Mouse (Mus musculus): ENCODE data around the gene Gas2.
A peak's percentile ranks its signal among the peaks of the same experiment; 100 is the strongest.

Gas2 gene

GRCm38 (mm10) chr7:51964681-51965080, 102.9 kb downstream of the Gas2 start:
- DNase-seq (ENCODE audit: low read depth, low spot score): no peak

GRCm38 (mm10) chr7:51967581-51967980, 105.8 kb downstream of the Gas2 start:
- no peak for DNase-seq (ENCODE audit: low read depth, low spot score)

DNA sequence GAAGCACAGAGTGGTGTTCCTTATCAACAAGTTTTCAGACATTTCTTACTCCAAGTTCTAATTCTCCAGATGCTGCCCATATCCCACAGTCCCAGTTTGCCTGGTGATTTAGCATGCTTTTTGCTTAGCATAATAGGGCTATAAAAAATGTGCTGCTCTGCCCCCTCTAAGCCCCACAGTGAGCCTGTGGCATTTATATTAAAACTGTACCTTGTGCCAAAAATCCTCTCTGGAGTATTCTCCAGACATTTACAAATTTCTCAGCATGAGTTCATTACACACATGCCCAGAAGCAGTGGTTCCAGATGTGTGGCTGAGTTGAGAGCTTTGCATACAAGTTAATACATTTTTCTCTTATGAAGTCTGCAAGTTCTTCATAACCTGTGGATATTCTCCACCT, 107.6 kb downstream of the Gas2 start:
- DNase-seq (ENCODE audit: low read depth, low spot score): no peak

DNA sequence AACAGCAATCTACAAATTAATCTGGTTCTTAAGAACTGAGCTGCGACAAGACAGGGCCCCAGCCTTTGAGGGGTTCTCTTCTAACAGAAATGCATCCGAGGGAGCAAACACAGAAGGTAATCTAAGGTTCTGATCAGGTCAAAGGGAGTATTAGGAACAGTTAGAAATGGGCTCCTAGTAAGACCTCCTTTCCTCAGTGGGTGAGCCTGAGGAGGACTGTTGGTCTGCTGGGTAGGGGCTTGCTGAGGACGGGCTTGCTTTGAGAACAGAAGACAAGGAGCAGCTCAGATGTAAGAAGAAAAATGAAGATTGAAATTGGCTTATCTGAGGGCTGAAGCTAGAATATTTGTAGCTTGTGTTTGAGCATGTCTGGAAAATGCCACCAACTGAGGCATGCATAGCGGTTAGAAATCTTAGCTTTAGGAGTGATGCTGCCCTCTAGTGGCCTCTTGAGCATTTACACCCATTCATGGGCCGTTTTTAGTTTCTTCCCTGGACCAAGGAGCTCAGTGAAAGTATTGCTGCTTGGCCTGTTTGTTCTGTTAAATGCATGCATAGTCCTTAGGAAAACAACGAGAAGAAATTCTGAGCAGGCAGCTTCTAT, 110.5 kb downstream of the Gas2 start:
- DNase-seq (ENCODE audit: low read depth, low spot score): peak; percentile 32

GRCm38 (mm10) chr7:51973091-51973490, 111.3 kb downstream of the Gas2 start:
- DNase-seq (ENCODE audit: low read depth, low spot score): no peak

DNA sequence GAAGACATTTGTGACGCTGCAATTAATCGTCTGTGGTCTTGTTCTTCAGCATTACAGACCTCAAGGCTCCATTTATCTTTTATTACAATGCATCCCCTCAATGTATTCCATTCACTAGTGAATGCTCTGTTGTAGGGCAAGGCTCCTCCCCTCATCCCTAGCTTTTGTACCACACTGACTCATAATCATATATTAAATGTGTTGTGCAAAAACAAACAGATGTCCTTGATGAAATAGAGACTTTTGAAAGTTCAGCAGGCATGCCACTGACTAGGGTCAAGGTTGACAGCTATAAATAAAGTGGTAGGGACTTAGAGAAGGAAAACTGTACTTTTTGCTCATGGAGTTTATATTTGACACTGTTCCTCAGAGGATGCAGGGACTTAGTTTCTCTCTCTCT, 111.7 kb downstream of the Gas2 start:
- no peak for DNase-seq (ENCODE audit: low read depth, low spot score)

- no peak for DNase-seq (ENCODE audit: low read depth, low spot score)
These were observed 113.4 kb downstream of the Gas2 start for GRCm38 (mm10) chr7:51975181-51975580.

DNA sequence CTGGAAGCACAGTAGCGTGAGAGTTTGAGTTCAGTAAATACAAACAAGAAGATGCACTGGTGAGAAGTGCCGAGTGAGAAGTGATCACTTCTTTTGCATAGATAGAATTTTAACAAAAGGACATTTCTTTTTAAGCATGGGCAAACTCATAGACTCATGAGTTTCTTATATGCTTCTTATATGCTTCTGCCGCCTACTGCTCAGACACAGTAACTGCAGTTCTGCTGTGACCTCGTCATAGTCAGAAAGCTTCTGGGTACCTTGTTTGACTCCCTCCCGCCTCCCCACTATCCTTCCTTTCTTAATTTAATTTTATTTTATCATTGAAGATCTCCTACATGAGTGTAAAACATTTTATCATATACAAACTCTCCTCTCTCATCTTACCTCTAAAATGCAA, 117.5 kb downstream of the Gas2 start:
- no peak for DNase-seq (ENCODE audit: low read depth, low spot score)

- DNase-seq (ENCODE audit: low read depth, low spot score): no peak
These were observed 120.5 kb downstream of the Gas2 start for GRCm38 (mm10) chr7:51982303-51982702.

DNA sequence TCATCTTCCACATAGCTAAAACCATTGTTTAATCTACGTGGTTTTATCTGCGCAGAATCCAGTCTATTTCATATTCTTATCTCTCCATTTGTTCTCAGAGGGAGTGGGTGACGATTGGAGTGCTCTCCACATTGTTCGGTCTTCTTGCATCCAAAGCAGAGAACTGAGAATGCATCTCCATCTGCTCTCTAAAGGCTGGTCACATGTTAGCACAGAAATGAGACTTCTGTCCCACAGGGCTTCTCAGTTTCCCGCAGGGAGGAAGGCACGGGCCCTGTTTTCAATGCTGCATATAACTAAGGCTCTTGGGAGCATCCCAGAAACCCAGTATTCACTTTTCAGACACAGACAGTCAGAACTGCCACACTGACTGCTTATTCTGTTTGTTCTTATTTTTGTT, 123.9 kb downstream of the Gas2 start:
- no peak for DNase-seq (ENCODE audit: low read depth, low spot score)

DNA sequence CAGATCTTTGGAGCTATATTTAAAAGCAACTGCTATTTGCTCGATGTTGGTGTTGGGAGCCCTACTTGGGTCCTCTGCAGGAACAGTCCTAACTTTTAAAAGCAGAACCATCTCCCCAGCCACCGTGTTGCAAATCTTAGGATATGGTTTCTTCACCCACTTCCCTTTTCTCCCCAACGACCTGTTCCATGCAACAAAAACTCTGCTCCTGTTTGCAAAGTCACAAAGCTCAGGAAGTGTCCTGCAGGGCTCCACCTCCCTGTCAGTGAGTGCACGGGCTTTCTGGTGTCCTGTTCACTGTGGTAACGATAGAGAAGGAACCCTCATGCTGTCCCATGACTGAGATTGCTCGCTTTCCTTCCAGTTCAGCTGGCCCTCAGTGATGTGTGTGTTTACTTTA, 125.1 kb downstream of the Gas2 start:
- no peak for DNase-seq (ENCODE audit: low read depth, low spot score)

GRCm38 (mm10) chr7:51991020-51991419, 129.2 kb downstream of the Gas2 start:
- DNase-seq (ENCODE audit: low read depth, low spot score): peak; percentile 34

GRCm38 (mm10) chr7:52005511-52006295, 143.9 kb downstream of the Gas2 start, which contains the start of gene Svip:
Svip (minus strand) TSS chr7:52006018.
- peak; percentile 95 for DNase-seq (ENCODE audit: low read depth, low spot score)

DNA sequence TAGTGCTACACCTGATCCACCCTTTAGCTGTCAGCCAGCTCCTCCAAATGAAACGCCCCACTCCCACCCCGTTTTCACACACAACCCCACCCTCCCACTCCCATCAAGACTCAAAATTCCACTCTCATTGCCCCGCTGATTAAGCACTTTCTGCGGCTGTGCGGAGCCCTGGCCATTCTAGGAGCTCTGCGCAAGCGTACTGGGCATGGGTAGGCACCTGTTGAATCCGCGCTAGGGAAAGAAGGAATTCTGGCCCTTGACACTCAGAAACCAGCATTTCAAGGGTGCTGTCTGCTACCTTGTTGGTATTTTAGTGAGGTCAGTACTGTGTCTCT, 144.4 kb downstream of the Gas2 start:
- no peak for DNase-seq (ENCODE audit: low read depth, low spot score)

DNA sequence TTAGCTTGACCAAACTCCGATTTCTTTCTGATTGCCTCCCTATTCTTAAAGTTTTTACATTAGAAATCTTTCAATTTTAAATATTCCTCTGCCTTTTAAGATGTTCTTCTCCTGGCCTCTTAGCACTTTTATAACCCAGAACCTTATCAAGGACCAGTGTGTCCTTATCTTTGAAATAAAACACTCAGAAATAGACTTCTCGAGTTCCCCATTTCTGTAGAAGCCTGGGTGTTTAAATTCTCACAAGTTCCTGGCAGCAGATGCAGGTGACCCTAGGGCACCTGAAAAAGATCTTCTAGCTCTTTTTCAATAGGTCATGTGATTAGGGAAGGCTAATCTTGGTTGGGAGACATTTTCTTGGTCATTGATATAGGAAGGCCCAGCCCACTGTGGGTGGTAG, 145.3 kb downstream of the Gas2 start:
- no peak for DNase-seq (ENCODE audit: low read depth, low spot score)

DNA sequence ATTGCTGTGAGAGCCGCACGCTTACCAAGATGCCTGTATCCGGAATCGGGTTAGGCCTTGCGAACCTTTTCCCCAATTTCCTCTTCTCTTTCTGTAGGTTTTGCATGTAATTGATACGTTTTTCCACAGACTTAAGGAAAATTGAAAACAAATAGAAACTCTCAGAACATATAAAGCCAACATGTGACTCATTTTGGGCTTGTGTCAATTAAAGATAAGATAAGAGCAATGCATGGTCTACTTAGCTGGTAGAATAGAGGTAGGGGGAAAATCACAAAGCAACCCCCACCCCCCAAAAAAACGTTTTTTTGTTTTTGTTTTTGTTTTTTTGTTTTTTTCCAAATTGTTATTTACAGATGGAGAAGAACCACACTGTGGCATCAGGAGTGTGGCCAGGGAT, 151.6 kb downstream of the Gas2 start:
- no peak for DNase-seq (ENCODE audit: low read depth, low spot score)

DNA sequence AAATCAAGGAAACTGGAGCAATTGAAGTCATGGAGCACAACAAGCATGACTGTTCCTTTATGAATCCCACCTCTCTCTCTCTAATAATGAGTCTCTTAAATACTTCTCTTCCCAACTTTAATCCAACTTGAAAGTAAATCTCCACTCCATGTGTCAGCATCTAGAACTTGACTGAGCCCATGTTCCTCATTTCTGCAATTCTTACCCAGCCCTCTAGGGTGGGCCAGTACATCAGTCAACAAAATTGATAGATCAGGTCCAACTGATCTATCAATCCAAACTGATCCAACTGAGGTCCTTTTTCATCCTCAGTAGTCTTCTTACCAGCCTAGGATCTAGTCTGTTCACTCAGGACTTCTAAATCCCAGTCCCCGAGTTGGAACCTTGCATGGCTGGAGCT, 153.4 kb downstream of the Gas2 start:
- DNase-seq (ENCODE audit: low read depth, low spot score): no peak

- no peak for DNase-seq (ENCODE audit: low read depth, low spot score)
These were observed 153.8 kb downstream of the Gas2 start, which contains the start of gene 1700015G11Rik for GRCm38 (mm10) chr7:52015628-52016027. 1700015G11Rik (minus strand) TSS chr7:52015728.

DNA sequence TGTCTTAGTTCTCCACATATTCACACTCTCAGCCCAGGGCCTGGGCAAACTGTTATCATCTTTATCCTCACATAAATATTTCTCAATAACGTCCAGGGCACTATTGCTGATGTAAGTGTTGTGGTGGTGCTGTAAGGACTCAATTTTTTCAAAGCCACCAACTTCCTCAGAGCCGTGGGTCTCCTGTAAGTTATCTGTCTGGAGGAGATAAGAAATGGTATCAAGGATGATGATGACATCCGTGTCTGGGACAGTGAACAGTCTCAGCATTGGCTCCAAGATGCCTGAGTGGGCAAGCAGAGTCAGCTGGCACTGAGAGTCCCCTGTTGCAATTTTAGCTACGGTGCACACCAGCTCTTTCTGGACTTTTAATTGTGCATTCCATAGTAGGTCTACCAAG, 160.2 kb downstream of the Gas2 start:
- no peak for DNase-seq (ENCODE audit: low read depth, low spot score)

DNA sequence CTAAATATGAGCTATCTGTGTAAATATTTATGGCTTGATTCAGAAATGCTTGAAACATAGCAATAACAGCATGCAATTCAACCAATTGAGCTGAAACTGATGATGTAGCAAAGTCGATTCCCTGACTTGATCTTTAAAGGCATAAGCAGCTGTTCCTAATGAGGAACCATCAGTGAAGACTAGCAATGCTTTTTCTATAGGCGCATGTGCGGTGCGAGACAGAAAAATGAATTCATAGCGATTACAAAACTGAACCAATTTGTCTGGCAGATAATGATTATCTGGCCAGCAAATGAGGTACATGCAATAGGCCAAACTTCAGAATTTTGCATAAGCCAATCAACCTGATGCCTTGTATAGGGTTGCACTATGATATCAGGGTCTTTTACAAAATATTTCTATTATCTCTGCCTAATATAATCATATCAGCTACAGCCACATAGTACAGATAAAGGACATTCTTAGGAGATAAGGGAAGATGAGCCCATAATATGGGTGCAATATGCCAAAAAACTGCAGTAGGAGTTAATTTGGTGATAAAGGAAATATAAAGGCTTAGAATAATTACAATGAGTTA, 162.3 kb downstream of the Gas2 start:
- no peak for DNase-seq (ENCODE audit: low read depth, low spot score)

DNA sequence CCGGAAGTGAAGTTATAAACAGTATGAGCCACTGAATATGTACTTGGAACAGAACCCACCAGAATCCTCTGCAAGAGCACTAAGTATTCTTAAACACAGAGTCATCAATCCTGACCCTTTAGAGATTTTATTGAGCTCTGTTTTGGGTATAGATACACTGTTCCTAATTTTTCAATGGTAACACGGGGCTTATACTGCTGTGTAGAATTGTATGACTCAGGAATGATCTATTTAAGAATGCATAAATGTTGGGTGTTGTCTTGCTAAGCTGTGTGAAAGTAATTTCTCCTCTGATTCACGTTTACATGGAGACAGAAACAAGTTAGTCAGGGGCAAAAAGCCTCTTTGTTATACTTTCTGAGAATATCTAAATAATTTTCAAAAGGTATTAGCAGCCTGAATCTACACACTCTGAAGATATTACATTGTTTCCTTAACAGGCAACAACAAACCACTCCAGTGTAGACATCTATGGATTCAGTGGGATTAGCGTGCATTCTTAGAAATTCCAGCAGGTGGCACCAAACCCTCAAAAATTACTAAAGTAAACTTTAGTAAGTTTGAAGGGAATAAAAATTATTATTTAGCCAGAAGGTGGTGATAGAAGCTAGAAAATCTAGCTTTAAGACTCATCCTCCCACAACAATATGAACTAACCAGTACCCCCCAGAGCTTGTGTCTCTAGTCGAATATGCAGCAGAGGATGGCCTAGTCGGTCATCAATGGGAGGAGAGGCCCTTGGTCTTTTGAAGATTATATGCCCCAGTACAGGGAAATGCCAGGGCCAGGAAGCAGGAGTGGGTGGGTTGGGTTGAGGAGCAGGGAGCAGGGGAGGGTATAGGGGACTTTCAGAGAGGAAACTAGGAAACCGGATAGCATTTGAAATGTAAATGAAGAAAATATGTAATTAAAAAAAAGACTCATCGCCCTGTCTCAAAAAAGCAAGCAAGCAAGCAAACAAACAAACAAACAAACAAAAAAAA, 176.1 kb downstream of the Gas2 start:
- DNase-seq (ENCODE audit: low read depth, low spot score): peak; percentile 18
